Mouse (Mus musculus) brown adipose tissue, adult 24 weeks (tissue): ENCODE data around the gene Ptch1. TPM values are rescaled to one million over a fixed set of nuclear protein-coding genes. Genes with fewer than 3 reads are reported as not detected.

Source experiments
- H3K27ac ChIP-seq: fragments of 200-500 bp; replicated peaks from 2 replicates; pipeline ENCODE4 v1.5.1; 2012; ENCODE audit warnings: low read depth, mild to moderate bottlenecking, low read length
- H3K4me1 ChIP-seq: fragments of 200-500 bp; 2 replicates; pipeline ENCODE4 v1.6.1; 2012; ENCODE audit warnings: low read length, mixed read lengths; ENCODE audit not compliant: control insufficient read depth, insufficient read depth, insufficient read length
- H3K4me3 ChIP-seq: fragments of 200-500 bp; 2 replicates; pipeline ENCODE4 v1.5.1; 2012; ENCODE audit warnings: low read depth, mild to moderate bottlenecking, low read length, moderate library complexity; ENCODE audit not compliant: insufficient read depth
- polyA plus RNA-seq: library from polyadenylated mRNA; stranded (reverse); fragments of >200 nt; gene quantifications from 2 replicates; pipeline ENCODE4 v1.2.4, GENCODE M21; 2012; ENCODE audit not compliant: missing spikeins, insufficient read depth, insufficient read length

Gene Ptch1
- polyA plus RNA-seq, 1 experiment, result 7.9 TPM

DNA sequence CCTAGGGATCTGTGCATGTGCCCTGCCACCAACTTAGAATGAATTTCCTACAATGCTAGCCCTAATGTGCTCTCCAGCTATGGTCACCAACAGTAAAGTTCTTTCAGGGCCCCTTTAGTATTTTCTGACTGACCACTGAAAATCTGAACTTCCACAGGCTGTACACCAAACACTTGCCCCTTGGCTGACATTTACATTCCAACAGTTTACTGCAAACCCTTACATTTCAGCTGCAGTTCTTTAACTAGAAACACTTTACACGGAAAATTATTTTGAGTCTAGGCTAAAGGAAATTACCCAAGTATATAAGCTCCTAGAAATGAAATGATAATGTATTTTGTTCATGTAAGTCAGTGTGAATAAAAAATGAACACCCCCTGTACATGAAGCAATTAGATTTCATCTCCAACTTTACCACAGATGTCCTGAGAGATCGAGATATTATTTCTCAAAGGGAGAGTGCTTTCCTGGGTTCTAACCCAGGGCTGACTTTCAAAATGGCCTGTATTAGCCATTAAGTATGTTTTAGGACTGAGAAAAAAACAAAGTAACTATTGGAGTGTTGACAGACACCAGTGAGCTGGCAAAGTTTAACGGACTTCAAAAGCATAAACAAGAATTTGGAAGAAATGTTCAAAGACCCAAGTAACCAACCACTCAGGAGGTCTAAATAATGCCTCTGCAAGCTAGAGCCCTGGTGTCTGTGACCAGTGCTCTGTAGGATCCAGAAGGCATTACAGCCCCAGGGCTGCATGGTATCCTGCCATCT lies 43.6 kb downstream of the Ptch1 start:
- Histone ChIP-seq H3K27ac (no peak overlapping the region), H3K4me3 (no peak overlapping the region)

DNA sequence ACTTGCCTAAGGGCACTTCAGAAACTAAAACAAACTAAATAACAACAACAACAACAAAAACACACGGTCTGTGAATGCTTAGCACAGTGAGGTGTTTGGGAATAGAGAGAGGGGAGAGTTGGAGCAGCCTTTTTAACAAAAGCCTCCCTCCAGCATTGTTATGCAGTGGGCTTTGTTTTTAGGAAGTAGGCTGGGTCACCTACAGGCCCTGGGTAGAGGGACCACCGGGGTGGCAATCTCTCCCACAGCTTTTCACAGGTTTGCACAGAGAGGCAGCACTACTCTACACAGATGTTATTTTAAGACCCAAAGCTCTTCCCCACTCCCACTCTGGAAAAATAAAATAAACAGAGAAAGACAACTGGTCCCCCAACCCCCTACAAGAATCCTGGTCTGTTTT lies 44.5 kb downstream of the Ptch1 start:
- H3K4me1 ChIP-seq, result peaks cover 6% of the 10 kb centered on the region
- no peak overlapping the region for H3K4me3 ChIP-seq
- H3K27ac ChIP-seq, result no peak overlapping the region

More for the DNA sequence above, 43.6 kb downstream of the Ptch1 start:
- H3K4me1 ChIP-seq, result peaks cover 6% of the 10 kb centered on the region

DNA sequence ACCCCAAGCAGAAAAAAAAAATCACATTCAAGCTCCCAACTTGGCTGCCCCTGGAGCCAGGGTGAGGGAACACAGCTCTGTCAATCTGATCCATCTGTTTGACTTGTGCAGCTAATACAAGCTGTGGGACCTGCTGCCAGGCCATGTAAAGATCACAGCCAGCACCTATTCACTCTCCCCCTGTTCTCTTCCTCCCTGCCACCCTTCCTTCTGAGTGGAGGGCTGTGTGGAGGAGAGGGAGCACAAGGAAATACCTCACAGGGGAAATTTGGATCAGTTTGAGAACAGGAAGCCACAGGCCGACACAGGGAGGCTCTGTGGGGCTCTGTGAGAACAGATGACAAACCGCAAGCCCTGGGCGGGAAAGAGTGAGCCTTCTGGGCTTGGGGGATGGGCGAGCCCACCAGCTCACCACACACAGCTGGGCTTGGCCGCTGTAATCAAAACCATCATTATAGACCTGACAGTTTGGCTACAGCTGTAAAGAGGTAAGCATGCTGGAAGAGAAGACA lies 45.2 kb downstream of the Ptch1 start:
- Histone ChIP-seq H3K27ac (no peak overlapping the region), H3K4me1 (peaks cover 6% of the 10 kb centered on the region), H3K4me3 (no peak overlapping the region)

DNA sequence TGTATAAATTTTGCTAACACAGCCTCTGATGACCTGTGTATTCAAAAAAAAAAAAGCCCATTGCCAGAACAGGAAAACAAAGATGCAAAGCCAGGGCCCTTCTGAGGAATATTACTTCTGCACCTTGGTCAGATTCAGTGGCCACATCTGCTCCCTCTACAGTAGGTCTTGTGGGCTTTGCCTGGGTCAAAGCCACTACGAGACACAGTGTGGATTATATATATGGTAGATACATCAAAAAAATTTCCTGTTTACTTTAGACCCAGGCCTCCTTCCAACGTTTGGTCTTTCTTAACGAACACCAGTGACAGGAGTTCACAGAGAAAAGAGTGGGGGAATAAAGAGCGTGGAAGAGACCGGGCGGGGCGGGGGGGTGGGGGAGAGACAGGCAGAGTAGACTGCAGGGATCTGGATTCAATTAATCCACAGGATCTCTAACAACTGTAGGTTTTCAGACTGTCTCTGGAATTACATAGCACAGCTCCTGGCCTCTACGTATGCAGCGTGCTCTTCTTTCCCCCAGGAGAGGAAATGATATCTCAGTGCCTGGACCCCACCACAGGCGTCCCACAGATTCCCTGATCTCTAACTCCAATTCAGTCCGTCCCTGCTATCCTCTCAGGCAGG lies 47.7 kb downstream of the Ptch1 start:
- H3K4me3 ChIP-seq, result no peak overlapping the region
- H3K4me1 ChIP-seq, result peaks cover 6% of the 10 kb centered on the region
- no peak overlapping the region for H3K27ac ChIP-seq

DNA sequence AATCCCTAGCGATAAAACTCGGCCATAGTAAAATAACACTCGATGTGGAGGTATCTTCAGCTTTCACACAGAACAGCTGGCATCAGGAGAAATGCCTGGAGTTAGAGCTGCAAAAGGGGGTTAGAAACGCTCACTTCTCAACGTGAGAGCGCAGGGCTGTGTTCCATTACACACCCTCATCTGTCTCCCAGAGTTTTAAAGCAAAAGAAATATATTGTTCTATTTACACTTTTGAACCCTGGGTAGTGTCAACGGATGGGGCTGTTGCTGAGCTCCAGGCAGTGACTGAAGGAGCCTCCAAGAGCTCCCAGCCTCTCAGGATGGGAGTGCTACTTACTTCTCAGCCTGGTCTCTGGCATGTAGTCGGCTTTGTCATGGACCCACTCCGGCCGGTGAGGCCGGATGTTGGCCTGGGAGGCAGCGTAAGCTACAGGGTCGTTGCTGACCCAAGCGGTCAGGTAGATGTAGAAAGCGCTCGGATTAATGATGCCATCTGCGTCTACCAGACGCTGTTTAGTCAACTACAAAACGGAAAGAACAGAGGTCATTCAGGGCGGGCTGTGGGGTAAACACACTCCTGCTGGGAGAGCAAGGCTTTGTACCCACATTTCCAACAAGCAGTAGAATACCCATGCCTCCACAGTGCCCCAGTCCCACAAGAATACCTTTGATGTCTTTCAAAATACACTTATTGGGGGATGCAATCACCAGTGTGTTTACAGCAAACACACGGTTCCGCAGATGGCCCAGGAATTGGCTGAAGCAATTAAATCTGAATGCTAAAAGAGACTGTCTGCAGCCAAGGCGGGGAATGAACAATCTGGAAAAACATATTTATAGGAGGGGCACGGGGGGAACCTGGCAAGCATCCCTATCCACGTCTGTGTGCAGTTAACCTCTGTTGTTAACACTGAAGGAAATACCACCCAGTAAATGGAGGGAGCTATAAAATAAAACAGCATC lies 48.5 kb downstream of the Ptch1 start:
- H3K27ac ChIP-seq, result no peak overlapping the region
- peaks cover 6% of the 10 kb centered on the region for H3K4me1 ChIP-seq
- no peak overlapping the region for H3K4me3 ChIP-seq

DNA sequence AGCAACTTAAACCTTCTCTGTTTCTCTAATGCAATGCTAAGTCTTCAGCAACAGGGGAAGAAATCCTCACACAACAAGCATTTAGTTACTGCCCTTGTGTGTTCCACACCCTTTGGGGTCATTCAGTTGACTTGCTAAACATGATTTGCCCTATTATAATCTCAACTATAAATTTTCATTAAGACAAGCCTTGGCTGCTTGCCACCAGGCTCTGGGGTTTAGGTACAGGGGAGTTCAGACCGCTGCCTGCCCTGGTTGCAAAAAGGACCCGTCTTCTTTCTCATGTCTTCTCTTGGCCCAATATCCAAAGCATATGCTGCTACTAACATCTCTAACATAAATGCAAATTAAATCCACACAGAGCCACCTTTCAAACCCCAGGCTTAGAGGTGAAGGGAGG lies 49.3 kb downstream of the Ptch1 start:
- Histone ChIP-seq H3K4me1 (peaks cover 6% of the 10 kb centered on the region), H3K27ac (no peak overlapping the region), H3K4me3 (no peak overlapping the region)

DNA sequence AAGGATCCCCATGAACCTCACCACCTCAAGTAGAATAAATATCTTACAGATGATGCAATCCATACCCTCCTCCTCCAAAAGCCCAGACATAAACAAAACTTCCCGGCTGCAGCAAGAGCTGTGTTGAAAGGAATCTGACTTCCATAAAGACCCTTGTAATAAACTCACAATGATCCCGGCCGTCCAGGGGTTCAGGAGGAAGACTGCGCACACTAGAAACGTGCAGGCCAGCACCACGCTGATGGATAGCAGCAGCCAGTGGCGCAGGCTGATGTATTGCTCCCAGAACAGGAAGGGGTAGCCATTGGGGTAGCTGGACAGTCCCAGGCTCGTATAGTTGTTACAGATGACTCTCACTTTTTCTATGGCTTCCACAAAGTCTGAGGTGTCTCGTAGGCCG lies 50.6 kb downstream of the Ptch1 start:
- H3K27ac ChIP-seq, result no peak overlapping the region
- H3K4me3 ChIP-seq, result no peak overlapping the region
- peaks cover 2% of the 10 kb centered on the region; the same call in 1 of the 2 replicates for H3K4me1 ChIP-seq

DNA sequence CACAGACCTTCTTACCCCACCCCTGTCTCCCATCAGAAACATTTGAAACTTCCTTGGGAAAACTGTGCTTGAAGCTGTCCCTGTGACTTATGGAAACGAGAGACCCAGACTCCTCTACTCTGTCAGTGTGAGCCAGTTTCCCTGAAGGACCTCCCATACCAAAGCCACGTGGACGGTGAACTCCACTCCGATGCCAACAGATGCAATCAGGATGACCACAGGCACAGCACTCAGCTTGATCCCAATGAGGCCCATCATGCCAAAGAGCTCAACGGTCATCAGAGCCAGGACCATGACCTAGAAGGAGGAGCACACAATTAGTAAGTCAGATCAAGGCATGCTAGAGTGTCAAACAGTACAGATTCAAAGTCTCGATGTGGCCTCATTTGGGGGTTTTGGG lies 53.3 kb downstream of the Ptch1 start:
- H3K4me1 ChIP-seq, result no peaks in the 10 kb centered on the region
- H3K27ac ChIP-seq, result no peak overlapping the region

DNA sequence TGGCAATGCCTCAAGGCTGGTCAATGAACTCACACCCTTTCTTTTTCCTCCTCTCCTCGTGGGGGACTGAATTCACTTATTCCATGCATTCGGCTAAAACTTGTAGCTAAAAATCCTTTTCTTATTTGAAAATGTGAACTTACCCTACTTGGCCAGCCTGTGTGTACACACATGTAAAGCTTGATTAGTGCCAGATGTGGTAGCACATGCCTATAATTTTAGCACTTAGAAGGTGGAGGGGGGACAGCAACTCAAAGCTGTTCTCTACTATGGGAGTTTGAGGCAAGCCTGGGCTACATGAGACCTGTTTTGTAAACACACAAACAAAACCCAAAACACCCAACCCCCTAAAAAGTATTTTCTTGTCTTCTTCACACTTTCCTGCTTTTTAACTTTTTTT lies 56.9 kb downstream of the Ptch1 start:
- Histone ChIP-seq H3K4me1 (no peaks in the 10 kb centered on the region; the same call in 1 of the 2 replicates), H3K27ac (no peak overlapping the region), H3K4me3 (no peak overlapping the region)

More for the DNA sequence above, 53.3 kb downstream of the Ptch1 start:
- H3K4me3 ChIP-seq, result no peak overlapping the region

DNA sequence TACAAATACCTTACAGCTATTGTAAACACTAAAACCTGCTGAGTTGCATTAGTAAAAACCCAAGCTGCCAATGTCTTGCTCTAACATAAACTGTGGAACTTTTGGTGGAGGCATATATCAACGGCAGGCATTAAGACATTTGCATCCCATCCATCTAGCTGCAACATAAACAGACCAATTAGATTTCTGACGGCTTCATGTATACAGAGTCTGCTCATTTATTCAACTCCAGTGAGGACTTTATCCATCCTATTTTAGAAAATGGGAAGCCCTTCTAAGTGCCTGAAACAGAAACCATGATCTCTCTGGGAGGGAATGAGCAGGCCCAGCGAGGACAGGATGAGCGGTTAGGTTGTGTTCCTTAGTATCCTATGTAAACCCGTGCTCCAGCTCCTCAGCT lies 57.9 kb downstream of the Ptch1 start:
- H3K4me1 ChIP-seq, result no peaks in the 10 kb centered on the region; the same call in 1 of the 2 replicates
- H3K4me3 ChIP-seq, result no peak overlapping the region
- H3K27ac ChIP-seq, result no peak overlapping the region

DNA sequence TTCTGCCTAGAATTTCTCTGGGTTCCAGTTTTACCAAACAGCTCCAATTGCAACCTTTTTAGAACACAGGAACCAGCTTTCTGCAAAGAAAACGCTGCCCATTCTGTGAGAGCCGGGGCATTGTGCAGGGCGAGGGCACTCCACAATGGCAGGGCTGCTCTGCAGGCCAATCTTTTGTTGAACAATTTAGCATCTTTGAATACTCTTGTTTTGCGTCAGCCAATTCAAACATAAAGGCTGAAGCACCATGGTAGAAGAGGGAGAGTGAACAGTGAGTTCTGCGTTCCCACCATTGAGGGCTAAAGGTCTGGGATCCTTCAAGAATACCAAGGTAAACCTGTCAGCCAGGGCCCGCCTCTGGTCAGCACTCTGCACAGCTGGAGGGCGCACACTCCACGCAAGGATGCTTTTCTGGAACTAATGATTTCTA lies 58.5 kb downstream of the Ptch1 start:
- no peak overlapping the region for H3K4me3 ChIP-seq
- H3K27ac ChIP-seq, result no peak overlapping the region

DNA sequence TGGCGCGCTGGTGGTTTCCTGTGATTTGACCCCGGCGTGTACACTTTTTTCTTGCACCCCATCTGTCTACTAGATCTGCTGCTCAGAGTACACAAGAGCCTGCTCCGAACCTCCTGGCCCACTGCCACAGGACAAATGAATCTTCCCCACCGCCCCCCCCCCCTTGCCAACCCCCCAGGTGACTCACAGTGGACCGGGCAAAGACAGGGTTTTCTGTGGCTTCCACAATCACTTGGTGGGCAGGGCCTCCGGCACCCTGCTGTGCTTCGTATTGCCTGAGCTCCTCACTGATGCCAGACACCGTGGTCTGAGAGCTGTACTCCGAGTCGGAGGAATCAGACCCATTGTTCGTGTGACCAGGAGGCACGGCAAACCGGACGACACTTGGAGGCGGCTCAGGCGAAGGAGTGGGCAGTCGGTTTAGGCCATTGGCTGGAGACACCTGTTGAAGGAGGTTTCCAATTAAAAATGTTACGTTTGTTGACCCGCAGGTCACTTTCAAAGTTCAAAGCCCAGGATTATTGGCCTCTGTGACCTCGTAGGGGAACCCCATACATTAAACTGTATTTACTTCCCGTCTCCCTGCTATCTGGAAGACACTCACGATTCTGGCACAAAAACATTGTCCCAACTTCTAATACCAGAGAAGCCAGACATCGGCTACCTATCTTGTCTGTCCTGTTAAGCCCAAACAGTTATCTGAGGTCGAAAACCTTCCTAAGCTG lies 59.9 kb downstream of the Ptch1 start:
- no peak overlapping the region for H3K4me3 ChIP-seq
- H3K27ac ChIP-seq, result no peak overlapping the region
- no peaks in the 10 kb centered on the region; the same call in 1 of the 2 replicates for H3K4me1 ChIP-seq

More for the DNA sequence above, 58.5 kb downstream of the Ptch1 start:
- no peaks in the 10 kb centered on the region; the same call in 1 of the 2 replicates for H3K4me1 ChIP-seq

DNA sequence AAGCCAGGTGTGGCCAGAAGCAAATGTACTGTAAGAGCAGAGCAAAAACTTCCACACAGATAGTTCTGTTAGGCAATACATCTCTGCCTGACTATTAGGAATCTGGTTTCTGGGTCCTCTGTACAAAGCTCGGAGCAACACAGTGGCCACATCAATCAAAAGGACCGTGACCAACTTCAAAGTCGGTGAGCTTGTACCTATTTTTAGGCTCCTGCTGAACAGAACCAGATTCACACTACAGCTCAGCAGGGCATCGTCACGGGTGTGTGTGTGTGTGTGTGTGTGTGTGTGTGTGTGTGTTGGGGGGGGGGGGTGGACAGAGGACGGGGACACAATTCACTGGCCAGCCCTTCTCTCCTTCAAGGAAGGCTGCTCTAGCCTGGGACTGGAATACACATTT lies 61.0 kb downstream of the Ptch1 start:
- H3K27ac ChIP-seq, result no peak overlapping the region
- H3K4me3 ChIP-seq, result no peak overlapping the region
- H3K4me1 ChIP-seq, result no peaks in the 10 kb centered on the region; the same call in 1 of the 2 replicates

DNA sequence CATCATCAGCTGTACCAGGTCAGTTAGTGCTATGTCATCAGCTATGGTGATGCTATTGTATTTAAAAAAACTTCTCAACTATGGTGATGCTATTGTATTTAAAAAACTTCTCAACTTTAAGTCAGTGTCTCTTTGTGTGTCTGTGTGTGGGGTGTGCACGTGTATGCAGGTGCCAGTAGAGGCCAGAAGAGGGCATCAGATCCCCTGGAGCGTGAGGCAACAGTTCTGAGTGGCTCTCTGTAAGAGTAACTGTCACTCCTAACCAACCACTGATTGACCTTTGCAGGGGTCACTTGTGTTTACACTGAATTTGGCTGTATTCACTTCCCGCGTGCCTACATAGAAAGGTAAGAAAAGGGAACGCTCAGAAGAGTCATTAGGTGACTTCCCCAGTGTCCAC lies 65.6 kb downstream of the Ptch1 start:
- H3K4me1 ChIP-seq, result no peaks in the 10 kb centered on the region
- no peak overlapping the region for H3K4me3 ChIP-seq
- H3K27ac ChIP-seq, result no peak overlapping the region
